Mouse (Mus musculus): ENCODE measurements at regions not wholly inside any gene's neighbourhood (a gene's known extent, or its start where the extent isn't known, plus 50 kb on each side); places are given as distances from the start of the nearest gene placed in this dataset.

DNA sequence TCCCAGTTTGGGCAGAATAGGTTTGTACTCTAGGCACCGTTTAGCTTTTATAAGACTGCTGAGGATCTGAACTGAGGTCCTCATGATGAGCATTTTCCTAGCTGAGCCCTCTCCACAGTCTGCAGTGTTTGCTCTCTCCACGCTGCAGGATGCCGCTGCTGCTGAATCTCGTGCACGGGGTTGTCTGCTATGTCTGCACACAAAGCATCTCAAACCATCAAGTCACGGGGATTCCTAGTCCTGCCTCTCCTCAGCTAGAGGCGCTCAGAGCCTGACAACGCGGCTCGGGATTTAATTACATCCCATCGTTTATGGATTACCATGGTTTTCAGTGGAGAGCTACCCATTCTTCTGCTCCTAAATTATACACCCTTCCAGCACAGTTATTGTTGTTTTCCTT lies 175.6 kb downstream of the Rnf144b start:
- DNase-seq (ENCODE audit: low spot score in 2 of 2): no peak

DNA sequence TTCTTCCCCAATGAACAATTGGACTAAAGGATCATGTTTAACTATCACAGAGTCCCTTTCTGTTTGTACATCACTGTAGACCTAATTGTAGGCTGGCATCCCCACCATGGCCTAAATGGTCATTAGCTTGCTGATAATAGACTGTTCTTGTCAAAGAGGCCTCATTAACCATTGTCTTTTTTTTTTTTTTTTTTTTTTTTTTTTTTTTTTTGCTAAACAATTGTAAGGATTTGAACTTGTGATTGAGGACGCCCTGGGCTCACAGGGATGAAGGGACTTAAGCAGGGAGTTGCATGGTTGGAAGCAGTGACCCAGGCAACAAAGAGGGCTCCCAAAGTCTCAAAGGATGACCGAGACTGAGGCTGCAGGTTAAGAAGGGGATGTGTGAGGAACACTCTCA lies 178.0 kb downstream of the Rnf144b start:
- DNase-seq (ENCODE audit: low spot score in 2 of 2): no peak

DNA sequence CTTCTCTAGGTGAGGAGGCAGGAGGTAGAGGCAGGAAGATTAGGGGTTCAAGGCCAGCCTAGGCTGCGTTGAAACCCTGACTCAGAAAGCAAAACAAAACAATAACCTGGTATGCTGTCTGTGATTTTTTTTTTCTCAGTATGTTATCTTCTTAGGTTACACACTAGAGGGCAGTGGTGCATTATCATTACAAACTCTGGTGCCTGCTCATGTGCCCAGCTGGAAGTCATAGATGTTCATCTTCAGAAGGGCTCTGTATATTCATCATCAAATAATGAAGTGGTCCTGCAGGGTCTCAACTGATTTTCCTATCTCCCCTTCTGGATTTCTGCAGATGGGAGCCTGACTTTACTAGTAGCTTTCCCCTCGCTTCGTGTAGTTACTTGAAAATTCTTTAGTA lies 178.6 kb downstream of the Rnf144b start:
- DNase-seq (ENCODE audit: low spot score in 2 of 2): no peak

DNA sequence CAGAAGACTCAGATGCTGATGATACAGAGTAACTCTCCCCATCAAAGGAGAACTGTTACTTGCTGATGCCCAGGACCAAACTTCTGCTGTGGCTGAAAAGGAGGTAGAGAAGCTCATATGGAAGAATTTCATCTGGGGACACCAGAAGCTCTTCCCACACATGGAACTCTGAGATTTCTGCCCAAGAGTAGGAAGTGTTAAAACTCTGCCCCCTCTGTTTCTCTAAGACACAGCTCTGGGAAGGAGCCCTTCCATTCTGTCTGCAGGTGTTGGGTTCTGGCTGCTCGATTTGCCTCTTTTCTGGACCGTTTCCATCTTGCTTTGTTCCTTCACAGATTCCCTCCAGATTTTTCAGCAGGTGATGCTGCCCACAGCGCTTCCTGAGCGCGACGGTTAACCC lies 187.0 kb downstream of the Rnf144b start:
- no peak for DNase-seq (ENCODE audit: low spot score in 2 of 2)

DNA sequence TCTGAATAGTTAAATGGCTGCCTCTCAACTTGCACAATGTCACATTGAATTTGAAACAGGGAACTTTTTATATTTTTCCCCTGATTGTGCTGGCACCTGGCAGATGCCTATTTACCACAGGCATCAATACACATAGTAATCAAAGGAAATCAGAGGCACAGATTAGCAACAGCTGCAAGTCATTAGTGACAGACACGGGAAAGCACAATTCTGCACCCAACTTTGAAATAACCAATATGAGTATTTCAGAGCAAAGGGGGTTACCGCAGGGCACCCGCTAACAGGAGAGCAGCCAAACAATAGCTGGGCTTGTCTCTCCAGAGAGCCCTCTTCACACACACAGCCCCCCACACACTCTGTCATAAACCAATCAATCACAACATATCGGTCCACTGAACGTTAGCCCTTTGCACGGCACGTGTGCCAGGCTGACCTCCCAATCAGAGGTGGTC lies 188.3 kb downstream of the Rnf144b start:
- no peak for DNase-seq (ENCODE audit: low spot score in 2 of 2)

DNA sequence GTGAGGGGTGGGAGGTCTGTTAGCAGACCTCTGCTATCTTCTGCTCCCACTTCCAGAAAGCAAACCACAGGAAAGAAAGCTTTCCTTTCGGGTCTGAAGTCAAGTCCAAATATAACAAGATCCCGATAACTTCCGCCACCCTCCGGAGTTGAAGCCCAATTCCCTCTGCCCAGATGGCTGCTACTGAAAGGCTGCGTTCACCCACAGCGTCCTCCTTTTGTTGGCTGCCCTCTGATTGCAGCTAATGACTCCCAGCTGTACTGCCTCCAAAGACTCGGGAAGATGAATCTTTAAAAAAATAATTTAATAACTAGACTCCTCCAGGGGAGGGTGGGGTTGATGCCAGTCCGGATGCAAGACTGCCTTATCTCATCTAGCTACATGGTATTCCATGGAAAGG lies 197.1 kb downstream of the Rnf144b start:
- DNase-seq (ENCODE audit: low spot score in 2 of 2): no peak

DNA sequence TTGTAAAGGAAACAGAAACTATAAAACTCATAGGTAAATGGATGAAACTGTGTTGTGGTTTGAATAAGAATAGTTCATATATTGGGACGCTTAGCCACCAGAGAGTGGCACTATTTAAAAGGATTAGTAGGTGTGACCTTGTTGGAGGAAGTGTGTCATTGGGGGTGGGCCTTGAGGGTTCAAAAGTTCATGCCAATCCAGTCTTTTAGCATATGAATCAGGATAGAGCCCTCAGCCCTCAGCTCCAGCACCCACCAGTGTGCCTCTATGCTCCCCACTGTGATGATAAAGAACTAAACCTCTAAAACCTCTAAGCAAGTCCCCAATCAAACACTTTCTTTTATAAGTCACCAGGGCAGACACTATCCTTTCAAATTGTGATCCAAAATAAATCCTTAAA lies 199.4 kb downstream of the Rnf144b start:
- no peak for DNase-seq (ENCODE audit: low spot score in 2 of 2)

DNA sequence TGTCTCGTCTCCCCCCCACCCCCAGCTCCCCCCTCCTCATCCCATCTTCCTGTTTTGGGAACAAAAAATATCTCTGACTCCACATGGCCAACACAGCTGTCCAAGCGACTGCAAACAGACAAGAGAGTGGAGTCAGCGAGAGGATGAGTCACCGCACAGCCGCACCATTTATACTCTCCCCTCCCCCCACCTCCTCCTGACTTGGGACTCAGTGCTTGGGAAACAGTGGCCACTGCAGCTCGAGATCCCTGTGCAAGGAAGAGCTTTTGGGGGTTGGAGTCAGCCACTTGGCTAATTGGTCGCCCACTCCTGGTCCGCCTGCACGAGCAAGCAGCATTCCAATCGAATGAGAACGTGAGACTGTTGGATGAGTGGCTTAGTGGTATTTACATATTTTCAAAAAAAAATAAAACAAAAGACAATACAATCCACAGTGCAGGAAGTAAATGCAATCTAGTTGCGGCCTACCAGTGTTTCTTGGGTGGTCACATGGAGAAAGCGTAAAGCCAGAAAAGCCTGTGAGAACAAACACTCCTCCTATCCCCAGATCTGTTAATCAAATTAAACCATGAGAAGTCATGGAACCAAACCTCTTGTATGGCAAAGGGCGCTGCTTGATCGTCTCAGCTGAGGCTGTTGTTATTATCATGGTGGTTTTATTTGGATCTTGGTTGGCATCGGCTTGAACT lies 213.7 kb downstream of the Rnf144b start:
- peak; percentile 51 to 56 for DNase-seq (ENCODE audit: low spot score in 2 of 2)

DNA sequence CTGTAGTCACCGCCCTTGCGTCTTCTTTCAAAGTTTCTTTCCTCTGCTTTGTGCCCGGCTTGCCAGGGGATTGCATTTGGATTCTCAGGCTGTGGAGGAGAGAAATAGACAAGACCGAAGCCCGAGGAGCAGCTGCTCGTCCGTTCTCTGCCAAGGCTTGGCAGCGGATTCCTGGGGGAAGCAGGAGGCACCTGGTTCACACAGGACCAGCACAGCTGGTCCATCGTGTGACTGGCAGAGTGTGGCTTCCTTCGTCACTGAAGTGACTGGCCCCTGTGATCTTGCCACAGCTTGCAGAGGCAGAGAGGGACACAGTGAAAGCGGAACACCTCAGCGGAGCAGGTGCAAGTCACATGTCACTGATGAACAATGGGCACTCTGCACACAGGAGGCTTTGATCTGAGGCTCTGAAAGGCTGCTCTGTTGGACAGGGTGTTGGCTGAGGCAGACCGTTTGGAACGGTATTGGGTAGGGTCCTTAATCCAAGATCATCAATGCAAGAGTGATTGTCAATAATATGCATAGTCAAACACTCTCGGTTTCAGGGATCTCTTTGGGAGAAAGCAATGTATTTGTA lies 214.5 kb downstream of the Rnf144b start:
- no peak for DNase-seq (ENCODE audit: low spot score in 2 of 2)

DNA sequence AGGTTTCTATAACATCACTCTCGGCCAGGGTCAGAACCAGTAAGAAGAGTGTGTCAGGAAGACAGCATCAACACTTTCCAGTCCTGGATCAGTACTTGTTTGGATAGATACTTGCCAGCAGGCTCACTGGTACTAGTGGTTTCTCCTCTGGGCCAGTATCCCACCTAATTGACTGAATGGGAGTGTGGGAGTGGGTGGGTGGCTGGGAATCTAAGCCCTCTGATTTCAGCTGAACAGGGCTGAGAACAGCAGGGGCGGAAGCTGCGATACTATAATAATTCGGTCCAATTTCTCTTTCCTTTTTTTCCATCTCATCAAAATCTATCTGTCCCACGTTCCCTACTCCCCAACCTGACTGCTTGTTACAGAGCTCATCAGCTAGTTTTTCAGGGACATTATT lies 217.0 kb downstream of the Rnf144b start:
- DNase-seq (ENCODE audit: low spot score in 2 of 2): no peak

DNA sequence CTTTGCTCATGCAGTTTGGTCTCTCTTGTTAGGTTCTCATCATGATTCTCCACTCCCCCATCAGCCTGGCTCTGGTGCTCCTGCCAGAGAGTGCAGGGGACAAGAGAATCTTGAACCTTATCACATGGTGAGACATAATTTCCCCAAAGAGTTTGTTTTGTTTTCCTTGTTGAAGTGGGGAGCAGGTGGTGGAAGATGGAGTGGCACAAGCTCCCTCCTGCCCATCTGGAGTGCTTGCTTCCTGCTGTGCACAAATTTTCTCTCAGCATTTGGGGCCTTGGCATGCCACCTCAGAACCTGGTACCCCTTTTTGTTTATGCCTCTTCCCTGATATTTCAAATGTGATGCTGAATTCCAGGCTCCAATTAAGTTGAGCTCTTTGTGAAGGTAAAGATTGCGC lies 219.9 kb downstream of the Rnf144b start:
- no peak for DNase-seq (ENCODE audit: low spot score in 2 of 2)

DNA sequence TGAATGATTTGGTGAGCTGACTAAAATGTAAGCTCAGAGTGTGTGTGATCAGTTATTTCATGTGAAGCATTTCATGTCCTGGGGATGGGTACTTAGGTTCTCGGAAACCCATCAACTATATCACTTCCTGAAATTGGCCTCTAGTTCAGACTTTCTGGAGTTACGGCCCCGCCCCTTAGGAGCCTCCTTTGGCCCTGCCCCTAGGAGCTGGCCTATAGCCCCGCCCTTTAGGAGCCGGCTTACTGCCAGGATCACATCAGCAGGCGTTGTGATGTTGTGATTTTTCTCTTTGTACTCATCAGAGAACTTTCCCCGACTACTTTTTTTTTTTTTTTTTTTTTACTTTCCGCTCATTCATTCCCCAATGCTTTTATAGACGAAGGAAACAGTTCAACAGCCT lies 223.1 kb downstream of the Rnf144b start:
- DNase-seq (ENCODE audit: low spot score in 2 of 2): no peak

DNA sequence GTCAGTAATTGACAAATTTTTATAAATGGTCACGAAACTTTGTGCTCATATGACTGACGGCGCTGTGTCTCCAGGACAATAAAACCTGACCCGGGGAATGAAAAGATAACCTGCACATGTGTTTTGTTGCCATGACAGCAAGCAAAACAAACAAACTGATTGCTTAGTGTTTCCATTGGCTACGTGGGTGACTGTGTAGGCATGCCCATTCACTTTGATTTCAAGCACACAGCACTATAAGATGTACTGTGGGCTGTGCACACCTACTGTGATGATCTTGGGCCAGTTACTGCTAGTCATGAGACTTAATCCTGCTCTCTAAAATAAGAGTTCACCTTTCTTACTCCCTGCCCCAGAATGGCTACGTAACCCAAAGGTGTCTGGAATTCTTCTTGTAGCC lies 225.4 kb downstream of the Rnf144b start:
- no peak for DNase-seq (ENCODE audit: low spot score in 2 of 2)

DNA sequence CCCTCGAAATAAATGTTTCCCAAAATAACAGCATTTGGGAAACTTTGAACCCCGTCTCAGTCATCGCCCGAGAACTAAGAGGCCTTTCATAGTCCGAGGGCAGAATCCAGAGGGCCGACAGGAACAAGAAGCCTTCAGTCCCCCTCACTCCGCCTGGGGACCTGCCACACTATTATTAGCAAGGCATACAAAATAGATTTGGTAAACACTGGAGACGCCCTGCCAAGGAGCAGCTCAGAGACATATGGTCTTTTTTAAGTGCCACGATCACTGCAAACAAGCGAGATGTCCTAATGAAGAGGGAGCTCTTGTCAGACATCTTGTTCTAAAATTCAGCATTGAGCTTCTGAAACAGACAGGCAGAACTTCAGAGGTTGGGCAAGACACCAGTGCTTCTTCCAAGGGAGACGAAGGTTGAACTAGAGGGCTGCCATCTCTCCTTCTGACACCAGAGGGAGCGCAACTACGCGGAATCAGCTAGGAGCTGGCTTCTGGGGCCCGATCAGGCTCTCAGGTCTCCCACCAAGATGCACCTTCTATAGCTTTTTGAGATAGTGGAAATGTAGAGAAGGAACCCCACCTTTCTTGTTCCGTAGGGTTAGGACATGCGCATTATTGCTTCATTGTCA lies 226.2 kb downstream of the Rnf144b start:
- peak; percentile 9 to 45 for DNase-seq (ENCODE audit: low spot score in 2 of 2)

DNA sequence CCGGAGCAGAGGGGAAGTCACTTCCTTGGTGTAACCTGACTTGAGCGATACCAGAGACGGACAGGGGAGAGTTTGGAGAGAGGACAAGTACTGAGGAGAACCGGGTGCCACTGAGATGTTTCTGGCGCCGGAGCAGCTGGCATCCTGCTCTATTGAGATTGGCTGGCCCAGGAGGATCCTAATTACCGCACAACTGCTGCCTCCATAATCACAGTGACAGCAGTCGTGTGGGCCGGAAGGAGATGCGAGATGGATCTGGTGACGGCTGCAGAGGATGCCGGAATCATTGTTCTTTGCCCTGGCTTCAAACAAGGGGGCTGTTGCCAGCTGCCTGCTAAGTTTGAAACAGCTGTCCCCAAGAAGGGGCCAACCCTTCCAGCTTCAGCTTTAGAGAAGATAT lies 232.0 kb downstream of the Rnf144b start:
- DNase-seq (ENCODE audit: low spot score in 2 of 2): peak in 1 of 2 experiments; percentile 4

DNA sequence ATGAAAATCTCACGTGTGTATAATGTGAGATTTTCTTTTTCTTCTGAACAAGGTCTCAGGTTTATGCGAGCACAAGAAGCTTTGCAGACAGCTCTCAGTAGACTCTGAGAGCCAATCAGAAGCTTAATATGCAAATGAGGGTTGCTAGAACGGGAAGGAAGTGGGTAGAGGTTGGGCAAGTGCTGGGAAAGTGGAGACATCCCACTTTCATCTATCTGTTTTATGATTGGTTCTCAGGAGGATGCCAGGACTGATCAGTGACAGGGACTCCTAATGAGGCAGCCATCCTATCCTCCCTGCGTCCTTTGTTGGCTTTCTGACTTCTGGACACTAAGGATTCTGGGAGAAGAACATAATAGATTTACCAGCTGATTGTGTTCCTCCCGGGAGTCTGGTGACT lies 232.7 kb downstream of the Rnf144b start:
- DNase-seq (ENCODE audit: low spot score in 2 of 2): no peak

DNA sequence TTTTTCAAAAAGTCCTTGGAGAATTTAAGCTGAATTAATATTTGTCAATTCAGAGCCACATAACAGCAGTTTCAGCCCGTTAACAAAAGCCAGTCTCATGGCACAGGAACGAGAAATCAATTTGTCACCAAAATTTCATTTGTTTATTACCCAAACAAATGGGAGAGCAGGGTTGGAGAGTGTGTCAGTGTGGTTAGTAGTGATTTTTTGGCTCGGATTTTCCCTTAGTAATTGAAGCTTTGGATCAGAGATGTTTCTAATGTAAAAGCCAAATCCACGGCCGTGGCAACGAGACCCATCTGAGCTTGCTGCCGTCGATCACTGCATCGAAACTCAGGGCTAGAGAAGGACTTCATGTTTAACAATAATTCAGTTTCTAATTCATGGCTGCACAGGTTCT lies 236.5 kb downstream of the Rnf144b start:
- DNase-seq (ENCODE audit: low spot score in 2 of 2): no peak

DNA sequence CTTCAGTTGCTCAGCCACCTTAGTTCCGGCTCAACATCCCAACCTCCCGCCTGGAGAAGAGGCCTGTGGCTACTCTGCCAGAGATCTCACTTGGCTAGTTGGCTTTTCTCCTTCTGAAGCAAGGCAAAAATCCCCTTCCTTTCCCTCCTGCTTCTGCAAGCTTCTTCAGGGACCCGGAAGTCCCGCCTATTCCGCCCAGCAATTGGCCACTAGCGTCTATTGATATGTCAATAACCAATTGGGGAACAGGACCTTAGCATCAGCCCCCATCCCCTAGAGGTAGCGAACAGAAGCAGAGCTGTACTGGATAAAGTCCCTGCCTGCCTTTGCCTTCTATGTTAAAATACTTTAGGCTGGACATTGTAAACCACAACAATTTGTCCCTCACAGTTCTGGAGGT lies 243.3 kb downstream of the Rnf144b start:
- no peak for DNase-seq (ENCODE audit: low spot score in 2 of 2)

DNA sequence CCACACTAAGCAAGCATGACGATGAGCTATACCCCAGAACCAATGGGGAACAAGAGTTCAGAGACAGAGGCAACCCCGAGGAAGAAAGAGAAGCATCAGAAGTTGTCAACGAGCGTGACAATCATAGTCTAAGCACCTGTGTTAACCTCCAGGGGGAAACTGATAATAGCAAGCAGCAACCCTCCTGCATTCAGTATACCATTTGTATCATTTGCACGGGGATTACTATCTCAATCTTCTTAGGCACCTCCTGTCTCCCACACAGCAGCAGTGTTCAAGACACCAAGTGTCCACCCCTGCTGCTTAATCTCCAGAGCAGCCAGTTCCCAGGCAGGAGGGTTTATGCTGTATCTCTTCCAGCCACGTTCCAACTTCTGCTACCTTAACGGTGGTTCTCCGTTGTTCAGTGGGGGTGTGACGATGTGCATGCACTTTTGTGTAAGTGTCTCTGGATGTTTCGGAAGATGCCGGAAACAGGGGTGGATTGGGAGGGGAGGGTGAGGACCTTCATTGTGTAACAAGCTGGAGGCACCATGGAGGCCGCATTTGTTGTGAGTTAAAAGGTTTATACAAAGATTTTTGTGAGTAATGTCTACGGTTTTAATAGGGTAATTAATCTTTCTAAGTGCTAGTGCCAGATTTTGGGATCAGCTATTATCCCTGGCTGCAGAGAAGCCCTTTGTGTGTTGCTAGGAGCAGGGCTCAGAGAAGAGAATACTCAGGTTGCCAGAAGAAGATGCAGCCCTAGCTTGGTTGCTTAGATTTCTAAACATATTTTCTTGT lies 245.8 kb downstream of the Rnf144b start:
- DNase-seq (ENCODE audit: low spot score in 2 of 2): no peak

DNA sequence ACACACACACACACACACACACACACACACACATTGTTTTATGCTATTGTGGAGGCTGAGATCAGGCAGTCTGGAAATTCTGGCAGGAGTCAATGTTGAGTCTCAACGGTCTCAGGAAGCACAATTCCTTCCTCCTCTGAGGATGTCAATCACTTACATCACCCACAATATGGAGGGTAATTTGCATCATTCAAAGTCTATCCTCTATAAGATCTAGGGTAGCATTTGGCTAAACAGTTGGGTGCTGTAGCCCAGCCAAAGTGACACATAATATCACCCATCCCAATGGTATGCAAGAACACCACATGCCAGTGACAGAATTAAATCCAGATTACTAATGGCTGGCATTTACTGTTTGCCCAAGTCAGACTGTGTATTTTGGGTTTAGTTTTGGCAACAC lies 252.1 kb downstream of the Rnf144b start:
- DNase-seq (ENCODE audit: low spot score in 2 of 2): no peak

DNA sequence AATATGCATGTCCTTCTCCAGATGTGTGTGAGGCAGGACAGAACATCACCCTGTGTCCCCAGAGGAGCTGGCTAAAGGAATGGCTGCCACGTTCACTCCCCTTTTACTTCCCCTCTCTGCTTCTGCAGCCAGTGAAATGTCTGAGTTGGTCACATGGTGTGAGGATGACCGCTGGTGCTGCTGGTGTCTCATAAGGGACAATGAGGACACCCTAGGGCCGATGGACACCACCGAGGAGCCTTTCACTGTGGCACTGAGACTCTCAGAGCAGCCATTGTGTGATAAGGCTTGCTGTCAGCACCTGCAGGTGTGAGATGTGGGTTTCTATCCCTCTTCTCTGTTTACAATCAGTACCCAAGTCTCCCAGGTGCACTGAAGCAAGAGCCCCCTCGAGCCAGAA lies 268.6 kb downstream of the Rnf144b start:
- no peak for DNase-seq (ENCODE audit: low spot score in 2 of 2)

DNA sequence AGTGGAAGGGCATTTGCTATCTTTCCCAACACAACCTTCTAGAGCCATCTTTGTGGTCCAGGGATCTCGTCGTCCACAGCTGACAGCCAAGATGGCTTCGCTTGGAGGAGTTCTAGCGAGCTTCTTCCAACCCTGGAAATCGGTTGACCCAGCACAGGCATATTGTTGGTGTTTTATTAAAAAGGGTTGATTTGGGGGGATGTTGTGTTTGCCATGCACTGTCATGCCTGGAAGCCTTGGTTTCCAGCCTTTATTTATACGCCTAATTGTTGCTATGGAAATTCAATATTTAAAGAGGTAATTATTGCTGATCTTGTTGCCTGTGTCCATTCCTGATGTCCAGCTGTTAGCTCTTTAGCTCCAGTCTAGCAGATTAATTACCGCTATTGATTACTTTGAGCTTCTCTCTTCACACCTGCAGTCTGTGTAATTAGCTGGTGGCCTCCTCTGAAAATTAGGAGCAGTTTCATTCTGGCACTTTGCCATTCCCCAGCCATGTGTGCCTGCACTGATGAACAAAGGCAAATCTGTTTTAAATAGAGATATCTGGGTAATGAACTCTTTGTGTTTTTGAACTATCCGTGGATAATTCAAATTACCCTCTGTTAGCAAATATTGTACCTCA lies 275.4 kb downstream of the Rnf144b start:
- no peak for DNase-seq (ENCODE audit: low spot score in 2 of 2)

Data from heart, adult 9 months (tissue).